Mouse (Mus musculus) ES-Bruce4 (cell line): ENCODE data around the gene Arl13b.

Experiments
- CTCF ChIP-seq: IDR thresholded peaks from one replicate; pipeline ENCODE4 v1.8.1; 2011; ENCODE audit warnings: low read depth, low read length
- EP300 ChIP-seq: IDR thresholded peaks from 2 replicates; pipeline ENCODE4 v1.6.1; 2011; ENCODE audit warnings: low read depth, low read length; ENCODE audit not compliant: insufficient read depth
- POLR2A ChIP-seq: IDR thresholded peaks from one replicate; pipeline ENCODE4 v1.8.1; 2011; ENCODE audit warnings: low read length; ENCODE audit not compliant: insufficient read depth

DNA sequence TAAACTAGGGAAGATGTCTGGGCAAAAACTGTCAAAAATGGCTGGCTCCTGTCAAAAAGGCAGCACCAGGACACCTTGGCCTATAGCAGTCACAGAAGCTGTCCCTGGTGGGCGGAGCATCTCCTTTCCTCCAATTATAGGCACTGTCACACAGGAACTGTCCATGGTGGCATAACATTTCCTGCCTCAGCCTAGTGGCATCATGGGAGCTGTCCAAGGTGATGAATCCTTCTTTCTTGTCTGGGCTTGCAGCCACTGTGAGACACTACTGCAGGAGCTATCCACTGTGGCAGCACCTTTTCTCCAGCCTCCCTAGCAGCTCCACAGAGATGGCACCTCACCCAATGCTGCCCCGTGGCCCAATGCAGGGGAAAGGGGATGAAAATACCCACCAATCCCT is 88.5 kb downstream of the Arl13b start:
- TF ChIP-seq EP300 = no peak
- TF ChIP-seq POLR2A = no peak
- TF ChIP-seq CTCF = no peak
